In genomic region chr14:120337731-120338462, GRCm38 (mm10) we compare ENCODE assay signal across 10 mouse cellular contexts.
DNase-seq lines count a peak whose midpoint lies in the region; ATAC-seq and TF ChIP-seq lines count a peak whose summit lies in the region.
"Had no signal": no experiment of that assay in that cellular context is flagged by ENCODE, and none has a peak within 500 bp of the region (broad histone marks: within the 10 kb centered on the region; RNA-seq: fewer than 3 reads in every experiment).

No protein-coding gene starts in this region.

- TF ChIP-seq EP300 in lung, postnatal 0 days (IDR thresholded peaks at IDR 0.05): no peak; the same call in 1 of the 2 replicates

- H3K27me3 ChIP-seq in forebrain, embryonic 10.5 days (ENCODE audit: poor library complexity, severe bottlenecking): no peaks in the 10 kb centered on the region
- no peaks in the 10 kb centered on the region for H3K27me3 ChIP-seq in forebrain, embryonic 15.5 days
- no peaks in the 10 kb centered on the region for H3K27me3 ChIP-seq in kidney, embryonic 15.5 days
- H3K27me3 ChIP-seq in lung, postnatal 0 days (replicated peaks; ENCODE audit: insufficient read depth, low read length): no peaks in the 10 kb centered on the region
- H3K27me3 ChIP-seq: liver, embryonic 13.5 days had no signal

- H3K27ac ChIP-seq in forebrain, embryonic 10.5 days: peak overlapping the region; percentile 31; the same call in 1 of the 2 replicates
- no peak overlapping the region for H3K27ac ChIP-seq in forebrain, embryonic 15.5 days (replicated peaks)
- peak overlapping the region; percentile 86 for H3K27ac ChIP-seq in kidney, embryonic 15.5 days
- H3K27ac ChIP-seq in lung, postnatal 0 days (ENCODE audit: low read length): peak overlapping the region; percentile 64
- H3K27ac ChIP-seq: liver, embryonic 13.5 days had no signal

- peaks cover 36% of the 10 kb centered on the region for H3K4me1 ChIP-seq in forebrain, embryonic 10.5 days
- peaks cover 19% of the 10 kb centered on the region; the same call in 1 of the 2 replicates for H3K4me1 ChIP-seq in forebrain, embryonic 15.5 days
- peaks cover 58% of the 10 kb centered on the region for H3K4me1 ChIP-seq in kidney, embryonic 15.5 days
- peaks cover 29% of the 10 kb centered on the region; the same call in 1 of the 2 replicates for H3K4me1 ChIP-seq in lung, postnatal 0 days (ENCODE audit: insufficient read depth, low read depth, low read length)

- no peaks in the 10 kb centered on the region for H3K36me3 ChIP-seq in forebrain, embryonic 10.5 days (replicated peaks)
- H3K36me3 ChIP-seq in forebrain, embryonic 15.5 days: no peaks in the 10 kb centered on the region
- no peaks in the 10 kb centered on the region for H3K36me3 ChIP-seq in kidney, embryonic 15.5 days
- no peaks in the 10 kb centered on the region for H3K36me3 ChIP-seq in lung, postnatal 0 days (ENCODE audit: insufficient read depth, low read length)
- H3K36me3 ChIP-seq: liver, embryonic 13.5 days had no signal

- no peak for ATAC-seq in forebrain, embryonic 15.5 days (replicated peaks)
- no peak for ATAC-seq in kidney, embryonic 15.5 days (replicated peaks; ENCODE audit: low FRiP score)
- ATAC-seq in lung, postnatal 0 days: peak; percentile 71

- no peak for DNase-seq in forebrain, embryonic 10.5 days (ENCODE audit: extremely low spot score, low spot score)
- no peak for DNase-seq in kidney, postnatal 36 days
- DNase-seq in brain, adult 2 months (ENCODE audit: low read depth, low spot score): peak; percentile 73
- DNase-seq in lung, postnatal 0 days (ENCODE audit: low spot score): peak; percentile 72
- no peak for DNase-seq in adrenal gland, postnatal 36 days
- no peak for DNase-seq in urinary bladder, postnatal 36 days (ENCODE audit: low spot score in 2 of 2)
- DNase-seq: cerebellum, adult 11-12 months; liver, embryonic 13.5 days had no signal

- H3K4me3 ChIP-seq in forebrain, embryonic 10.5 days: no peak overlapping the region
- no peak overlapping the region for H3K4me3 ChIP-seq in forebrain, embryonic 15.5 days
- no peak overlapping the region for H3K4me3 ChIP-seq in kidney, embryonic 15.5 days (replicated peaks)
- no peak overlapping the region for H3K4me3 ChIP-seq in lung, postnatal 0 days (ENCODE audit: low read depth, low read length)
- H3K4me3 ChIP-seq: liver, embryonic 13.5 days had no signal

- H3K9me3 ChIP-seq in forebrain, embryonic 10.5 days: no peaks in the 10 kb centered on the region
- no peaks in the 10 kb centered on the region for H3K9me3 ChIP-seq in forebrain, embryonic 15.5 days
- H3K9me3 ChIP-seq in kidney, embryonic 15.5 days (replicated peaks): no peaks in the 10 kb centered on the region
- no peaks in the 10 kb centered on the region for H3K9me3 ChIP-seq in lung, postnatal 0 days (ENCODE audit: low read length)
- H3K9me3 ChIP-seq: liver, embryonic 13.5 days had no signal

- no peak overlapping the region for H3K9ac ChIP-seq in forebrain, embryonic 15.5 days (replicated peaks)
- no peak overlapping the region for H3K9ac ChIP-seq in kidney, embryonic 15.5 days
- no peak overlapping the region for H3K9ac ChIP-seq in lung, postnatal 0 days (replicated peaks; ENCODE audit: low read depth)
- H3K9ac ChIP-seq: liver, embryonic 13.5 days had no signal

- TF ChIP-seq CTCF in lung, postnatal 0 days (IDR thresholded peaks at IDR 0.05): no peak

- H3K4me2 ChIP-seq in forebrain, embryonic 15.5 days (replicated peaks): no peak overlapping the region
- H3K4me2 ChIP-seq in kidney, embryonic 15.5 days: no peak overlapping the region
- H3K4me2 ChIP-seq in lung, postnatal 0 days (replicated peaks; ENCODE audit: low read depth, low read length): no peak overlapping the region
- H3K4me2 ChIP-seq: liver, embryonic 13.5 days had no signal

- 60% methylated on average over 7 of the region's 7 CpGs for WGBS in forebrain, embryonic 10.5 days
- WGBS in forebrain, embryonic 15.5 days: 29% methylated on average over 7 of the region's 7 CpGs
- WGBS in kidney, embryonic 15.5 days: 48% methylated on average over 7 of the region's 7 CpGs
- 31% methylated on average over 7 of the region's 7 CpGs for WGBS in lung, postnatal 0 days

Comparison
In these comparisons a context has a peak if more than half of its experiments do, and no peak if none do; other contexts are left out.
1. DNase-seq: peak in brain, adult 2 months (single experiment) and lung, postnatal 0 days (single experiment); none in forebrain, embryonic 10.5 days (single experiment), kidney, postnatal 36 days (0 of 2), adrenal gland, postnatal 36 days (0 of 2) and urinary bladder, postnatal 36 days (0 of 2).